Mouse (Mus musculus): Measurements from ENCODE around the gene Scly. TPM values are rescaled to one million over a fixed set of nuclear protein-coding genes. Genes with fewer than 3 reads are reported as not detected.

Scly gene
- polyA plus RNA-seq, 2 experiments from 2014 or later, result 42.0 to 57.3 TPM

DNA sequence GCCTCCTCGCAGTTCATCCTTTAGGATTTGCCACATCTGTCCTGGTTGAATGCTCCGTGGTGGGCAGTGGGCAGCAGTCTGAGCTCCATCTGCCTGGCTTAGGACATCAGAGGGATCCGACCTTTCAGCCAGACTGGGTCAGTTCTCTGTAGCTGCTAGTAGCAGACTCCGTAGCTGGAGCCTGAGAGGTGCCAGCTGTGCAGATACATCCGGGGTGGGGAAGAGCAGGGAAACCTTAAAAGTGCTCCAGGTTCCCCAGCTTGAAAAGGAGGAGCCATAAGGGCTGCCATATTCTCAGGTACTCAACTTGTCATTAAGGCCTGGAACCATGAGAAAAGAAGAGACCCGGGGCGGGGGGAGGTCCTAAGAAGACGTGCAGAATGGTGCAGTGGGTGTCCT is 67.7 kb downstream of the Scly start:
- no peak for ATAC-seq

DNA sequence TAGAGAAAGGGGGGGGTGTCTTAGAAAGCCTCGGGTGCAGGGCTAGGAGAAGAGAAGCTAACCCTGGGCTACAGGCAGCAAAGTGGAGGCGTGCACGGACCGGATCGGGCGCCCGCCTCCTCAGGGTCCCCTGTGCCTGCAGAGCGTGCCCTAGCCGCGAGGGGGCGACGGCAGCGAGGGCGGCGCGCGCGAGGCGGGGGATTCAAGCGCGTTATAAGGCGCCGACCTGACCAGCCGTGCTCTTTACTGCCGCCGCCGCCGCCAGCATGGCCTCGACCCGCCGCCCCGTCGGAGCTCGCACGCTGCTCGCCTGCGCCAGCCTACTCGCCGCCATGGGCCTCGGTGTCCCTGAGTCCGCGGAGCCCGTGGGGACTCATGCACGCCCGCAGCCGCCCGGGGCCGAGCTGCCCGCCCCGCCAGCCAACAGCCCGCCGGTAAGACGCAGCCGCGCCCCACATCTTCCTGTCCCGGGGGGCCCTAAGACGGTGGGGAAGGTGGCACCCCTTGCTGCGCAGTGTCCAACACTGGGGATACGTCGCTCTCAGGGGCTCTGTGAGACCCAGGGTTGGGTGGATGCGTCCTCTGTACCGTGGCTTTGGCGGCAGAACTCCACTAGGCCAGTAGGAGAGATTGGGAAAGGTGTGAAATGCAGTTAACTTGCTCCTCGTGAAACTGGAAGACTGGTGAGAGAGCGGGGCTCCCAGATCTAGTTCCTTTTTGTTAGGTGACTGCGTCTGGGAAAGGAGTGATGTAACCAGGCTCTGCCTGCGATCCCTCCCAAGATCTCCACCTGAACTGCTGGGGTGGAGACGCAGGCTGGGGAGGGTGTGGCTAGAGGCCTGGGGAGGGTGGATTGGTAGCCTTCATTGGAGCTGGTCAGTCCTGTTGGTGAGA is 68.3 kb downstream of the Scly start, which contains the start of gene Erfe:
Erfe (plus strand) TSS at position 216 of the 894 bp plus-strand sequence.
- peak; percentile 79 for ATAC-seq

DNA sequence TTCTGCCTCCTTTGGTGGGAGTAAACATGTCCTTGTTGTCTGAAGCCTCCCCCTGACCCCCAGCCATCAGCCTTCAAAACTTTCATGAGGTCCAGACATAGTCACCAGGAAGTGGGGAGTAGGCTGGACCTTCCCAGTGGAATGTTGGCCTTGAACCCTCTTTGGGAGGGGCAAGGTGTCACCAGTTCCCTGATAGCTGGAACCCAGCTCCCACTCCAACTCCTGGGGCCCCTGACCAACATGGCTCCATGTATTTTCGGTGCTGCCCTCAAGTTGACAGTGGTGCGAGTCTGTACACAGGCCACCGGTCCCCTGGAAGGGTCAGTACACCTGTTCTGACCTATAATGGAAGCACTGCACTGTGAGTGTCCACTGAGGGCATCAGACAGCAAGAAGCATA is 69.2 kb downstream of the Scly start:
- no peak for ATAC-seq

DNA sequence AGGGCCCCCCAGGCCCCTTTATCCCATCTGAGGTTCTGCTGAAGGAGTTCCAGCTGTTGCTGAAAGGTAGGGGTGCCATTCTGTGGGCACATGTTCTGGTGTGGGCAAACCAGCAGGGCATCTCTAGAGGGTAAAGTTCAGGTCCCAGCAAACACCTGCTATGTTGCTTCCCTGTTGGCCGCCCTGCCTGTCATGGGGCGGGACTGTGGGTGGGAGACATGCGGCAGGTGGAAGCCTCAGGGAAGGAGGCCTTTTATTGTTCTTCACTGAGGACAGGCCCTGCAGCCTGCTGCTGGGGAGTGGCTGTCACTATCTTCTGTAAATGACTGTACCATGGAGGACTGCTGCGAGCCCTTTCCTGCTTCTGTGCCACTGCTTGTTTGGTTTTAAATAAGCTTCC is 71.3 kb downstream of the Scly start:
- ATAC-seq, result no peak

DNA sequence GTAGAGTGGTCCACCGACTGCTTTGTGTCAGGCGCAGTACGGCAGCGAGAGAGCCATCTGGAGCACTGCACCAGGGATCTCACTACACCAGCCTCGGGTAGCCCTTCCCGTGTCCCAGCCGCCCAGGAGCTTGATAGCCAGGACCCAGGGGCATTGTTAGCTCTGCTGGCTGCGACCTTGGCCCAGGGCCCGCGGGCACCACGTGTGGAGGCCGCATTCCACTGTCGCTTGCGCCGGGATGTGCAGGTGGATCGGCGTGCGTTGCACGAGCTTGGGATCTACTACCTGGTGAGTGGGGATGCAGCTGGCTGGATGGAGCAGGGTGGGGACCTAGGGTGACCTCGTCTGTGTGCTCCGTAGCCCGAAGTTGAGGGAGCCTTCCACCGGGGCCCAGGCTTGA is 71.9 kb downstream of the Scly start:
- ATAC-seq, result no peak

Other genes starting within 250 kb of the Scly start
- gene Rbm44, start 153.2 kb upstream of the Scly start, polyA plus RNA-seq (2017; shearing (Covaris generic)), result 1 to 10 TPM; 1.7 TPM
- gene Ramp1, start 118.5 kb upstream of the Scly start, polyA plus RNA-seq (2017; shearing (Covaris generic)), result 10 to 100 TPM; 25.3 to 30.0 TPM
- 10 to 100 TPM; 74.4 to 95.6 TPM for gene Ube2f, start 48.0 kb upstream of the Scly start, polyA plus RNA-seq (2017; shearing (Covaris generic))
- gene Espnl, start 23.7 kb downstream of the Scly start, polyA plus RNA-seq (2017; shearing (Covaris generic)), result not detected
- not detected for gene Klhl30, start 52.7 kb downstream of the Scly start, polyA plus RNA-seq (2017; shearing (Covaris generic))
- not detected for gene Erfe, start 68.1 kb downstream of the Scly start, polyA plus RNA-seq (2017; shearing (Covaris generic))
- 10 to 100 TPM; 37.7 to 41.9 TPM for gene Ilkap, start 100.5 kb downstream of the Scly start, polyA plus RNA-seq (2017; shearing (Covaris generic))
- gene Hes6, start 115.7 kb downstream of the Scly start, polyA plus RNA-seq (2017; shearing (Covaris generic)), result 10 to 100 TPM; 14.6 to 17.3 TPM
- gene Per2, start 161.0 kb downstream of the Scly start, polyA plus RNA-seq (2017; shearing (Covaris generic)), result under 1 TPM; 0.52 to 0.89 TPM
- gene Traf3ip1, start 196.3 kb downstream of the Scly start, polyA plus RNA-seq (2017; shearing (Covaris generic)), result 1 to 10 TPM; 3.0 to 3.1 TPM
- 1 to 10 TPM; 2.3 to 2.8 TPM for gene Asb1, start 242.2 kb downstream of the Scly start, polyA plus RNA-seq (2017; shearing (Covaris generic))